Mouse (Mus musculus) intestine, postnatal 0 days (tissue): ENCODE results near the gene Slc25a24. TPM values are rescaled to one million over a fixed set of nuclear protein-coding genes. Genes with fewer than 3 reads are reported as not detected.

Experiments used
- ATAC-seq: fragments of 200-750 bp; cut with Nextera tagmentation; 2 replicates; pipeline ENCODE4 v1.8.0; 2017; ENCODE audit warnings: mild to moderate bottlenecking, moderate TSS enrichment, moderate library complexity
- H3K27ac ChIP-seq: fragments of 300-500 bp; sonication (generic); 2 replicates; pipeline ENCODE4 v1.5.1; 2014; ENCODE audit warnings: mild to moderate bottlenecking, low read depth, low read length, moderate library complexity
- H3K27me3 ChIP-seq: fragments of 300-500 bp; sonication (generic); replicated peaks from 2 replicates; pipeline ENCODE4 v1.6.1; 2014; ENCODE audit warnings: low read length, mixed read lengths; ENCODE audit not compliant: control insufficient read depth, insufficient read depth
- H3K36me3 ChIP-seq: fragments of 300-500 bp; sonication (generic); 2 replicates; pipeline ENCODE4 v1.6.1; 2014; ENCODE audit warnings: mild to moderate bottlenecking, moderate library complexity; ENCODE audit not compliant: control insufficient read depth, insufficient read depth
- H3K4me1 ChIP-seq: fragments of 300-500 bp; sonication (generic); replicated peaks from 2 replicates; pipeline ENCODE4 v1.6.1; 2014; ENCODE audit warnings: antibody characterized with exemption, low read length, mixed read lengths; ENCODE audit not compliant: control insufficient read depth, insufficient read depth
- H3K4me2 ChIP-seq: fragments of 300-500 bp; sonication (generic); replicated peaks from 2 replicates; pipeline ENCODE4 v1.6.1; 2014; ENCODE audit warnings: low read depth, mild to moderate bottlenecking, moderate library complexity
- H3K4me3 ChIP-seq: fragments of 300-500 bp; sonication (generic); 2 replicates; pipeline ENCODE4 v1.5.1; 2014; ENCODE audit warnings: low read depth, low read length
- H3K9ac ChIP-seq: fragments of 300-500 bp; sonication (generic); 2 replicates; pipeline ENCODE4 v1.6.1; 2014; ENCODE audit warnings: mild to moderate bottlenecking, low read depth, low read length
- H3K9me3 ChIP-seq: fragments of 300-500 bp; sonication (generic); 2 replicates; pipeline ENCODE4 v1.6.1; 2016; ENCODE audit warnings: mixed run types; ENCODE audit not compliant: control insufficient read depth
- CTCF ChIP-seq: sonication (generic); IDR thresholded peaks from 2 replicates; pipeline ENCODE4 v1.5.1; 2016; ENCODE audit warnings: low read depth, mild to moderate bottlenecking, control low read depth, antibody characterized with exemption, moderate library complexity
- WGBS: fragments of 180-500 bp; shearing (Covaris S2); extraction: QIAGEN DNeasy Blood & Tissue Kit; methylation state at CpG from one replicate; pipeline ENCODE4 v1.1.7; 2014; 5-methylcytosine and 5-hydroxymethylcytosine counted together
- polyA plus RNA-seq: library from polyadenylated mRNA; unstranded; fragments of >200 nt; fragmentation: Nextera tagmentation; extraction: Ambion mirVana; gene quantifications from 2 replicates; pipeline ENCODE4 v1.2.1, GENCODE M21; 2015

The Slc25a24 gene
- polyA plus RNA-seq, 1 experiment from 2014 or later, result 20.9 TPM

GRCm38 (mm10) chr3:109119562-109119961 lies 3.4 kb upstream of the Slc25a24 start:
- Histone ChIP-seq H3K36me3 (no peaks in the 10 kb centered on the region), H3K9me3 (no peaks in the 10 kb centered on the region), H3K27me3 (no peaks in the 10 kb centered on the region), H3K4me3 (no peak overlapping the region), H3K4me2 (no peak overlapping the region), H3K4me1 (0 out of 2 replicates have a peak, but pooled peaks cover 3% of the 10 kb centered on the region), H3K27ac (no peak overlapping the region), H3K9ac (no peak overlapping the region)
- WGBS, result 80% methylated on average over 5 of the region's 5 CpGs
- no peak for TF ChIP-seq CTCF
- no peak for ATAC-seq

GRCm38 (mm10) chr3:109119973-109120372 lies 3.0 kb upstream of the Slc25a24 start:
- Histone ChIP-seq H3K27me3 (no peaks in the 10 kb centered on the region), H3K4me3 (no peak overlapping the region), H3K4me1 (0 out of 2 replicates have a peak, but pooled peaks cover 3% of the 10 kb centered on the region), H3K9me3 (no peaks in the 10 kb centered on the region), H3K36me3 (no peaks in the 10 kb centered on the region), H3K4me2 (no peak overlapping the region), H3K27ac (no peak overlapping the region), H3K9ac (no peak overlapping the region)
- no peak for TF ChIP-seq CTCF
- WGBS, result 76% methylated on average over 5 of the region's 5 CpGs
- ATAC-seq, result no peak

- Histone ChIP-seq H3K9me3 (no peaks in the 10 kb centered on the region), H3K9ac (peak overlapping the region; percentile 91), H3K36me3 (no peaks in the 10 kb centered on the region), H3K27me3 (no peaks in the 10 kb centered on the region), H3K4me1 (0 out of 2 replicates have a peak, but pooled peaks cover 5% of the 10 kb centered on the region), H3K4me3 (peak overlapping the region; percentile 89), H3K4me2 (peak overlapping the region; percentile 89), H3K27ac (peak overlapping the region; percentile 94)
- no peak for TF ChIP-seq CTCF
- peak; percentile 69 for ATAC-seq
- WGBS, result 2% methylated on average over 8 of the region's 8 CpGs
Measured at GRCm38 (mm10) chr3:109123531-109123981, 607 bp downstream of the Slc25a24 start.

- no peak for TF ChIP-seq CTCF
- Histone ChIP-seq H3K9ac (no peak overlapping the region), H3K27ac (no peak overlapping the region), H3K4me1 (0 out of 2 replicates have a peak, but pooled peaks cover 5% of the 10 kb centered on the region), H3K9me3 (no peaks in the 10 kb centered on the region), H3K4me3 (peak overlapping the region; percentile 89), H3K27me3 (no peaks in the 10 kb centered on the region), H3K4me2 (peak overlapping the region; percentile 89), H3K36me3 (no peaks in the 10 kb centered on the region)
- ATAC-seq, result no peak
- 39% methylated on average over 4 of the region's 4 CpGs for WGBS
Measured at GRCm38 (mm10) chr3:109124091-109124490, 1.1 kb downstream of the Slc25a24 start.

GRCm38 (mm10) chr3:109125531-109125930 lies 2.6 kb downstream of the Slc25a24 start:
- Histone ChIP-seq H3K4me1 (peaks cover 5% of the 10 kb centered on the region; the same call in 1 of the 2 replicates), H3K9me3 (no peaks in the 10 kb centered on the region), H3K27me3 (no peaks in the 10 kb centered on the region), H3K9ac (no peak overlapping the region), H3K36me3 (no peaks in the 10 kb centered on the region), H3K4me3 (no peak overlapping the region), H3K4me2 (no peak overlapping the region), H3K27ac (no peak overlapping the region)
- WGBS, result 66% methylated on average over 6 of the region's 6 CpGs
- TF ChIP-seq CTCF, result no peak
- ATAC-seq, result no peak

GRCm38 (mm10) chr3:109129768-109130167 lies 6.8 kb downstream of the Slc25a24 start:
- H3K4me1 ChIP-seq, result peaks cover 3% of the 10 kb centered on the region; the same call in 1 of the 2 replicates
- no peak overlapping the region for H3K9ac ChIP-seq
- H3K9me3 ChIP-seq, result no peaks in the 10 kb centered on the region
- ATAC-seq, result no peak
- no peak overlapping the region for H3K4me3 ChIP-seq
- no peak overlapping the region for H3K27ac ChIP-seq
- WGBS, result 62% methylated on average over 5 of the region's 5 CpGs
- TF ChIP-seq CTCF, result no peak
- H3K4me2 ChIP-seq, result no peak overlapping the region
- no peaks in the 10 kb centered on the region for H3K27me3 ChIP-seq
- H3K36me3 ChIP-seq, result 0 out of 2 replicates have a peak, but pooled peaks cover 7% of the 10 kb centered on the region
